Comparison of ENCODE assay signal across 7 mouse cellular contexts in genomic region chr17:55958918-55959728, GRCm38 (mm10). TPM values are rescaled to one million over a fixed set of nuclear protein-coding genes. Genes with fewer than 3 reads are reported as not detected.
DNase-seq lines count a peak whose midpoint lies in the region; ATAC-seq lines count a peak whose summit lies in the region.

TSS of gene Yju2 (plus strand) at chr17:55959099.

- peaks cover 2% of the 10 kb centered on the region; the same call in 1 of the 2 replicates for H3K27me3 ChIP-seq in embryonic facial prominence, embryonic 11.5 days (ENCODE audit: control insufficient read depth, insufficient read depth, low read length)
- H3K27me3 ChIP-seq in limb, embryonic 10.5 days (ENCODE audit: low read depth, poor library complexity, severe bottlenecking) = peaks cover 16% of the 10 kb centered on the region
- peaks cover 13% of the 10 kb centered on the region for H3K27me3 ChIP-seq in midbrain, embryonic 13.5 days

- H3K27ac ChIP-seq in embryonic facial prominence, embryonic 11.5 days (replicated peaks; ENCODE audit: low read depth, low read length) = peak within 1 kb of the TSS; percentile 86
- peak within 1 kb of the TSS; percentile 92 for H3K27ac ChIP-seq in limb, embryonic 10.5 days
- H3K27ac ChIP-seq in midbrain, embryonic 13.5 days = peak within 1 kb of the TSS; percentile 92

- H3K9me3 ChIP-seq in embryonic facial prominence, embryonic 11.5 days (replicated peaks; ENCODE audit: control insufficient read depth, low read length) = no peaks in the 10 kb centered on the region
- no peaks in the 10 kb centered on the region for H3K9me3 ChIP-seq in limb, embryonic 10.5 days (replicated peaks)
- H3K9me3 ChIP-seq in midbrain, embryonic 13.5 days = no peaks in the 10 kb centered on the region

- H3K4me1 ChIP-seq in embryonic facial prominence, embryonic 11.5 days (ENCODE audit: control insufficient read depth, insufficient read depth, low read length) = no peaks in the 10 kb centered on the region
- peaks cover 31% of the 10 kb centered on the region for H3K4me1 ChIP-seq in limb, embryonic 10.5 days
- H3K4me1 ChIP-seq in midbrain, embryonic 13.5 days (replicated peaks) = peaks cover 37% of the 10 kb centered on the region

- H3K4me3 ChIP-seq in embryonic facial prominence, embryonic 11.5 days (ENCODE audit: low read depth, low read length) = peak within 1 kb of the TSS; percentile 54
- peak within 1 kb of the TSS; percentile 62 for H3K4me3 ChIP-seq in limb, embryonic 10.5 days
- H3K4me3 ChIP-seq in midbrain, embryonic 13.5 days (replicated peaks) = peak within 1 kb of the TSS; percentile 56

- no peaks in the 10 kb centered on the region; the same call in 1 of the 2 replicates for H3K36me3 ChIP-seq in embryonic facial prominence, embryonic 11.5 days (replicated peaks; ENCODE audit: control insufficient read depth, insufficient read depth, low read depth, low read length)
- H3K36me3 ChIP-seq in limb, embryonic 10.5 days = peaks cover 34% of the 10 kb centered on the region
- H3K36me3 ChIP-seq in midbrain, embryonic 13.5 days = peaks cover 25% of the 10 kb centered on the region

- DNase-seq in adrenal gland, postnatal 14 days = peak; percentile 96
- peak; percentile 96 for DNase-seq in embryonic facial prominence, embryonic 11.5 days (ENCODE audit: low spot score)
- peak; percentile 95 for DNase-seq in kidney, adult 11 months
- DNase-seq in limb, embryonic 10.5 days (ENCODE audit: low spot score) = peak; percentile 93
- DNase-seq in spleen, adult 12 weeks (ENCODE audit: low spot score) = peak; percentile 88

- ATAC-seq in embryonic facial prominence, embryonic 11.5 days (replicated peaks; ENCODE audit: insufficient number of reproducible peaks, low FRiP score, low TSS enrichment, low read depth) = peak; percentile 86
- ATAC-seq in granulocyte monocyte progenitor cell, adult 5-6 weeks (replicated peaks; ENCODE audit: poor library complexity, severe bottlenecking) = peak; percentile 69
- peak; percentile 90 for ATAC-seq in midbrain, embryonic 13.5 days

- peak within 1 kb of the TSS; percentile 65 for H3K9ac ChIP-seq in embryonic facial prominence, embryonic 11.5 days (replicated peaks; ENCODE audit: low read length)
- H3K9ac ChIP-seq in midbrain, embryonic 13.5 days (replicated peaks) = peak within 1 kb of the TSS; percentile 62

- WGBS in embryonic facial prominence, embryonic 11.5 days = under 1% methylated on average over 44 of the region's 46 CpGs
- WGBS in limb, embryonic 10.5 days = under 1% methylated on average over 45 of the region's 46 CpGs
- under 1% methylated on average over 46 of the region's 46 CpGs for WGBS in midbrain, embryonic 13.5 days

- peak within 1 kb of the TSS; percentile 60 for H3K4me2 ChIP-seq in embryonic facial prominence, embryonic 11.5 days (ENCODE audit: low read depth, low read length)
- H3K4me2 ChIP-seq in midbrain, embryonic 13.5 days (replicated peaks) = peak within 1 kb of the TSS; percentile 58

RNA-seq across cellular contexts. Expression of gene Yju2, which starts in this region (rescaled TPM):
- total RNA-seq in adrenal gland, postnatal 14 days (2021) = 18.2 and 24.8 TPM in 2 replicates
- 18.5 and 18.9 TPM in 2 replicates for polyA plus RNA-seq in embryonic facial prominence, embryonic 11.5 days (2014; fragmentation: Nextera tagmentation; extraction: Ambion mirVana)
- 15.1 and 15.4 TPM in 2 replicates for total RNA-seq in granulocyte monocyte progenitor cell, adult 5-6 weeks (2014; fragmentation: Nextera tagmentation)
- 17.2 and 30.9 TPM in 2 replicates for total RNA-seq in granulocyte monocyte progenitor cell, adult 5-6 weeks (2017)
- 27.7 and 28.5 TPM in 2 replicates for polyA plus RNA-seq in limb, embryonic 10.5 days (2016; fragmentation: Nextera tagmentation; extraction: Ambion mirVana)
- polyA plus RNA-seq in midbrain, embryonic 13.5 days (2015; fragmentation: Nextera tagmentation; extraction: Ambion mirVana) = 27.9 and 28.2 TPM in 2 replicates

Comparison
In these comparisons a context has a peak if more than half of its experiments do, and no peak if none do; other contexts are left out.
1. Peak in every context shown above with its lines: DNase-seq, ATAC-seq, H3K4me3 ChIP-seq and H3K27ac ChIP-seq.